ENCODE assay signal across 36 mouse cellular contexts in genomic region chr6:82078875-82079274, GRCm38 (mm10). TPM values are rescaled to one million over a fixed set of nuclear protein-coding genes. Genes with fewer than 3 reads are reported as not detected.
"Had no signal": no experiment of that assay in that cellular context is flagged by ENCODE, and none has a peak within 500 bp of the region (broad histone marks: within the 10 kb centered on the region; RNA-seq: fewer than 3 reads in every experiment).

No protein-coding gene starts in this region.

- H3K4me1 ChIP-seq: limb, embryonic 10.5 days; limb, embryonic 12.5 days; limb, embryonic 13.5 days; limb, embryonic 15.5 days; liver, embryonic 12.5 days; liver, embryonic 13.5 days; liver, embryonic 15.5 days; lung, embryonic 15.5 days; midbrain, embryonic 10.5 days; midbrain, embryonic 12.5 days; midbrain, embryonic 13.5 days; midbrain, embryonic 15.5 days; neural tube, embryonic 12.5 days; neural tube, embryonic 13.5 days had no signal

- H3K27ac ChIP-seq: limb, embryonic 10.5 days; limb, embryonic 12.5 days; limb, embryonic 13.5 days; limb, embryonic 15.5 days; liver, embryonic 12.5 days; liver, embryonic 13.5 days; liver, embryonic 14.5 days; liver, embryonic 15.5 days; lung, embryonic 15.5 days; macrophage; midbrain, embryonic 10.5 days; midbrain, embryonic 12.5 days; midbrain, embryonic 13.5 days; midbrain, embryonic 15.5 days; neural tube, embryonic 12.5 days; neural tube, embryonic 13.5 days had no signal

- H3K36me3 ChIP-seq: liver, embryonic 15.5 days; midbrain, embryonic 10.5 days; midbrain, embryonic 12.5 days; midbrain, embryonic 13.5 days; midbrain, embryonic 15.5 days; neural tube, embryonic 12.5 days; neural tube, embryonic 13.5 days had no signal

- DNase-seq: left cerebral cortex, postnatal 4 days; liver; liver, embryonic 13.5 days; liver, postnatal 0 days; lung, adult 18-20 months; lung, adult 2 months; lung, embryonic 14.5 days; lung, postnatal 10 days; lung, postnatal 14 days; lung, postnatal 36 days; lung, postnatal 4 days; midbrain, embryonic 14.5 days had no signal

- H3K9ac ChIP-seq: limb, embryonic 12.5 days; limb, embryonic 13.5 days; limb, embryonic 15.5 days; liver, embryonic 12.5 days; liver, embryonic 13.5 days; liver, embryonic 14.5 days; liver, embryonic 15.5 days; liver, postnatal 0 days; lung, embryonic 14.5 days; lung, embryonic 15.5 days; midbrain, embryonic 12.5 days; midbrain, embryonic 13.5 days; midbrain, embryonic 15.5 days; neural tube, embryonic 12.5 days; neural tube, embryonic 13.5 days had no signal

- H3K27me3 ChIP-seq: limb, embryonic 12.5 days; limb, embryonic 13.5 days; limb, embryonic 15.5 days; liver, embryonic 12.5 days; liver, embryonic 13.5 days; liver, embryonic 15.5 days; lung, embryonic 15.5 days; megakaryocyte, embryonic 14.5 days; midbrain, embryonic 12.5 days; midbrain, embryonic 13.5 days; midbrain, embryonic 15.5 days; neural tube, embryonic 12.5 days; neural tube, embryonic 13.5 days had no signal

- H3K4me3 ChIP-seq: limb, embryonic 10.5 days; limb, embryonic 12.5 days; limb, embryonic 13.5 days; limb, embryonic 15.5 days; liver, embryonic 12.5 days; liver, embryonic 13.5 days; liver, embryonic 15.5 days; lung, embryonic 15.5 days; megakaryocyte, embryonic 14.5 days; midbrain, embryonic 10.5 days; midbrain, embryonic 12.5 days; midbrain, embryonic 13.5 days; midbrain, embryonic 15.5 days; myocyte; neural tube, embryonic 12.5 days; neural tube, embryonic 13.5 days had no signal

- ATAC-seq: liver, embryonic 12.5 days; liver, postnatal 0 days; lung, postnatal 0 days; midbrain, embryonic 13.5 days; midbrain, embryonic 15.5 days; midbrain, embryonic 16.5 days had no signal

- H3K4me2 ChIP-seq: limb, embryonic 12.5 days; limb, embryonic 13.5 days; limb, embryonic 15.5 days; liver, embryonic 12.5 days; liver, embryonic 13.5 days; liver, embryonic 15.5 days; lung, embryonic 14.5 days; lung, embryonic 15.5 days; midbrain, embryonic 11.5 days; midbrain, embryonic 12.5 days; midbrain, embryonic 13.5 days; midbrain, embryonic 15.5 days; neural tube, embryonic 12.5 days; neural tube, embryonic 13.5 days had no signal

- H3K9me3 ChIP-seq: limb, embryonic 10.5 days; limb, embryonic 12.5 days; limb, embryonic 15.5 days; liver, embryonic 12.5 days; liver, embryonic 13.5 days; liver, embryonic 15.5 days; lung, embryonic 15.5 days; midbrain, embryonic 10.5 days; midbrain, embryonic 12.5 days; midbrain, embryonic 13.5 days; midbrain, embryonic 15.5 days; neural tube, embryonic 12.5 days; neural tube, embryonic 13.5 days had no signal

RNA-seq across cellular contexts. Expression of gene Eva1a, which starts 38.0 kb away (rescaled TPM):
- total RNA-seq: megakaryocyte progenitor cell, adult 5-6 weeks; megakaryocyte, adult 5-6 weeks; megakaryocyte-erythroid progenitor cell, adult 5-6 weeks; monocyte, adult 5-6 weeks had no signal
- polyA plus RNA-seq: macrophage had no signal
